Mouse (Mus musculus) lung, adult 18-20 months (tissue): ENCODE results near the gene Asb14.
"Not testable (repeated sequence)": the region's sequence is repeated elsewhere in the genome, so short reads cannot be mapped to it uniquely, and the experiment has no call there.

Experiments
- DNase-seq, 2 experiments: peaks; one replicate each; pipeline ENCODE4 v3.0.0; 2022; ENCODE audit warnings: mixed read lengths in 2 of 2

Gene Asb14

DNA sequence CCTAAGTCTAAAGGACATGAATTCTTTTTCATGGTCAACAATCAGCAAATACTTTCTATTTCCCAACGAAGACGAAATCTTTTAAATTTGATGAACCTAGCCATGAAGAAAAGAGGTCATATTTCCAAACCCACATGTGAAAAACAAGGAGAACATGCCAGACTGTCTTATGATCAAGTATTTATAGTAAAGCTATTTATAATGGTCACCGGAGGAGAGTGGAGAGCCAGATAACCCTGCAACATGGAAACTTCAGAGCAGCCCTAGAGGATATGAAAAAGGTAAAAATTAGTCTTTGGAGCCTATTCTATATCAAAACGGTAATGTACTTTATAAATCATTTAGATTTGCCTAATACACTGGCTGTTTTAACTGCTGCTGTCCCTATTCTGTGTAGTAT is at the start of gene Asb14:
Asb14 (plus strand) TSS at position 166 of the 400 bp plus-strand sequence.
- no peak for DNase-seq

DNA sequence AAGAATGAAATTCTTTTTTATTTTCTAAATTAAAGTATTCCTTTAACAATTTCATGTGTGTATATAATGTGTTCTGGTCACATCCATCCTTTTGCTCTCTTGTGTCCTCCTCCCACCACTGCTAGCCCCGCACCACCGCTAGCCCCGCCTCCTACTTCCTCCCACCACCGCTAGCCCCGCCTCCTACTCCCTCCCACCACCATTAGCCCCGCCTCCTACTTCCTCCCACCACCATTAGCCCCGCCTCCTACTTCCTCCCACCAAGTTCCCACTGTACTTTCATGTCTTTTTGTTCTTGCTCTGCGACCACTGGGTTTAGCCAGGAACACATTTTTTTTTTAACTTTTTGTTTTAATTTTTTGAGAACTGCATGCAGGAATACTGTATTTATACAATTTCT is 41.3 kb upstream of the Asb14 start:
- no peak for DNase-seq

- no peak for DNase-seq
Measured at GRCm38 (mm10) chr14:26854066-26854465, 40.3 kb upstream of the Asb14 start.

DNA sequence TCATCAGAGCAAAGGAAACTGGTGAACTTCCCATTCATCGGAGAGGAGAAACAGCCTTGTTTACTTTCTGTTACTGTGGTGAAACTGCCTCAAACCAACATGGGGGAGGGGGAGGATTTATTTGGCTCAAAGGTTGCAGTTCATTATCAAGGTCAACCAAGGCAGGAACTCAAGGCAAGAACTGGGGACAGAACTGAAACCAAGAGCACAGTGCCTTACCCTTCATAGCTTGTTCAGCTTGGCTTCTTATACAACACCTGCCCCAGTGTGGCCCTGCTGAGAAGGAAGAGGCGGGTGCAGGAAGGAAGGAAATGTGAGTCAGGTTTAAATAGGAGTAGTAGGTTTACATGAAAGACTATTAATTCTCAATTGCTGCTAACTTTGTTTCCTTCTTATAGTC is 36.0 kb upstream of the Asb14 start:
- peak; percentile 20 to 30 for DNase-seq

DNA sequence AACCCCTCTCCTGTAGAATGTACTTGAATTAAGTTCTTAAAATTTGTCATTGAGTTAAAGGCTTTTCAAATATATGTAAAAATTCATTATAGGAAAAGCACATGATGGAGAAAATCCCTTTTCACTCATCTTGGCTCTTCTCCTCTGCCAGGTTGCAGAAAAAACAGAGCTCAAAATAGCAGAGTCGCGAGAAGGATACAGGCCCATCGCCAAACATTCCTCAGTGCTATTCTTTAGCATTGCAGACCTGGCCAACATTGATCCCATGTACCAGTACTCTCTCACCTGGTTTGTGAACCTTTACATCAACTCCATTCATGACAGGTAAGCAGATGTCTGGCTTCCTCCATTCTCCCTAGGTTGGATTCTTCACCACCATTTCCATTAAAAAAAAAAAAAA is 35.3 kb upstream of the Asb14 start:
- no peak for DNase-seq

DNA sequence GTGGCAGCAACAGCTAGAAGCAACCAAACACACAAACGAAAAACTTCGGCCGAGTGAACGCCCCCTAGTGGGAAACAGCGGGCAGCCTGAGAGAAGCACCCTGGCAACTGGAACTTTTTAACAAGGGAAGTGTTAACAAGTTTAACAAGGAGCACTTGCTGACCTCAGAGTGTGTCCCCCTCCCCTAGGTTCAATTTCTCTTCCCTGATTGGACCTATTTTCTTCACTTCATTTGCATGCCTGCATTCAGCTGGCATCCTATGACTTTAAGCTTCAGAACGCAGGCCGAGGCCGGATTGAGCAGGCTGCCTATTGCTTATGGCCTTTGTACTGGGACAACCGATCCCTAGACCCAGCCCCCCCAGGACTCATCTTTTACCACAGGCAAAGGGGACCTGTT is 27.0 kb upstream of the Asb14 start:
- no peak for DNase-seq

DNA sequence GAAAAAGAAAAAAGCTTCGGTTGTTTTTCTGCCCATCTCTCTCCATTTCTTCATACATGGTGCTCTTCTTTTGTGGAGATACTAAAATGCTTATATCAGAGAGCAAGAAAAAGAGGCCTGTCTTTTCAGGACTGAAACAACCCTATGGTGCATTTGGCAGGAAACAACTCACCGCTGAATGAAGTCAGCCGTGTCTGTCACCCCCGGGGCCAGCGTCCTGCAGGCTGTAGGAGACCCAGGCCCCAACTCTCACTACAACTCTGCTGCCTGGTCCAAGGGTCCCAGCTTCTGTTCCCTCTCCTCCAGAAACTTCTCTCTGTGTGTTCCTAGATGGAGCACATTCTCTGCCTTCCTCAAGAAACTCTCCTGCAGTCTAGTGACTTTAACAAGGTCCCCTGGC is 26.1 kb upstream of the Asb14 start:
- DNase-seq: no peak

DNA sequence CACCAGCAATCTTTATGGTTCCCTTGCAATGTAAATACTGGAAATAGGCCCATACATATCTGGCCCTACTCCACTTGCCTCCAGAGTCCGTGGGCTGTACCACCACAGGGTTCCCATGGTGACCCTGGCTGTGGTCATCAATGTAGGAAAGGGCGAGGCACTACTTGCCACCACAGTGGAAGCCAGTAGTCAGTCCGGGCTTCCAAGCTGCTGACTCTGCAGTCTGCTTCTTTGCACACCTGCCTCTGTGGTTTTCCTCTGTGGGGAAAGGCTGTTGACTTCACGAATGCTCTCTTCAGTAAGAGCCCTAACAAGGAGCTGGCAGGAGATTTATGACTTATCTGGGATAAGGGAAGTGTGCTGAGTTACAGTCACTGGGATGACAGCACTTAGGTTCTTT is 15.6 kb upstream of the Asb14 start:
- peak in 1 of 2 experiments; percentile 1 for DNase-seq

DNA sequence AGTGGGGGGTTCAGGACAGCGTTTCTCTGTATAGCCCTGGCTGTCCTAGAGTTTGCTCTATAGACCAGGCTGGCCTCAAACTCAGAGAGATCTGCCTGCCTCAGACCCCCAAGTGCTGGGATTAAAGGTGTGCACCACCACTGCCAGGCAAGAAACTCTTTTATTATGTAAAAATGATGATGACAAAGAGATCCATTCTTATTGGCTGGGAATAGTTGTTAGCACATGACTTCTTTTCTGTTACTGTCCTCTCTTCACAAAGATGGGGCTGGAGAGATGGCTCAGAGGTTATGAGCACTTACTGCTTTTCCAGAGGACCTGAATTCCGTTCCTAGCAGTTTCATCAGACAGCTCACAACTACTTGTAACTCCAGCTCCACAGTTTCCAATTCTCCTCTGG is 14.4 kb upstream of the Asb14 start:
- no peak for DNase-seq

- no peak for DNase-seq
Measured at GRCm38 (mm10) chr14:26881700-26882099, 12.7 kb upstream of the Asb14 start.

DNA sequence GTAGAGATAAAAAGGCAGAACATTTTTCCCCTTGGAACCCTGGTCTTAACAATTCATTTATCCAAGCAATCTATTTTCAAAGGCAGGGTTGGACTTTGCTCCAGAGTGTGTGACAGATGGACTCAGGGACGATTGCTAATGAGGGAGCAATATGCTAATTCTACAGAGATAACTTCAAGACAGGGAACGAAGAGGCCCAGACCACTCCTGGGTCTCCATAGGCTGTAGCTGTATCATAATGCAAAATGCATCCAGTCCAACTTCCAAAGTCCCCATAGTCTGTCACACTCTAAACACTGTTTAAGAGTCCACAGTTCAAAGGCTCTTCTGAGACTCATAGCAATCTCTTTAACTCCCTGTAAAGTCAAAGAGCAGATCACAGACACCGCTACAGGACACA is 7.1 kb upstream of the Asb14 start:
- no peak for DNase-seq

DNA sequence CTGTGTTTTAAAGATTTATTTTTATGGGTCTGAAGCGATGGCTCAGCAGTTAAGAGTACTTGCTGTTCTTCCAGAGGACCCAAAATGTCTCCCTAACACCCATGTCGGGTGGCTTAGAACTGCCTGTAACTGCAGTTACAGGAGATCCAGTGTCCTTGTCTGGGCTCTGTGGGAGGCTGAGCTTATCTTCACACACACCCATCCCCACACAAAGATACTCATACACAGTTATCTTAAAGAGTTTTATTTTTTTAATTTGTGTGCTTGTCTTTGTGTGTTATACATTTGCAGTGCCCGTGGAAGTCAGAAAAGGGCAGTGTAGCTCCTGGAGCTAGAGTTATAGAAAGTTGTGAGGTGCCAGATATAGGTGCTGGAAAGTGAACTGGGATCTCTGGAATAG is 3.6 kb upstream of the Asb14 start:
- no peak for DNase-seq

DNA sequence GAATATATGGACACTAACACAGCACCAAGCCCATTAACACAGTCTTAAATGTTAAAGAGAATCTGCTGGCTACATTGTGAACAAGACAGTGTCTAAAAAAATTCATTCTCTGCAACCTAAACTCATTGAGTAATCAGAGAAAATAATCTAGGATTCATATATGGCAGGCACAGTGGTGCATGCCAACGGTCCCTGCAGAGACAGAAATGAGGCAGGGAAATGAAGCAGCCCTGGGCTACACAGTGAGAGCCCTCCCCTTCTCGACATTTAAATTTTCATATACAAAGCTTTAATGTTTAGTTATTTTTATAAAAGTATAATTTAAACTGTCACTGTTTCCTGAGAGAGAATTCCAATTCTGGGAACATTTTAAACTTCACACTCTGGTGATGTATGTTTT is 5.1 kb downstream of the Asb14 start:
- DNase-seq: no peak

- DNase-seq: no peak
Measured at GRCm38 (mm10) chr14:26900893-26901292, 6.5 kb downstream of the Asb14 start.

DNA sequence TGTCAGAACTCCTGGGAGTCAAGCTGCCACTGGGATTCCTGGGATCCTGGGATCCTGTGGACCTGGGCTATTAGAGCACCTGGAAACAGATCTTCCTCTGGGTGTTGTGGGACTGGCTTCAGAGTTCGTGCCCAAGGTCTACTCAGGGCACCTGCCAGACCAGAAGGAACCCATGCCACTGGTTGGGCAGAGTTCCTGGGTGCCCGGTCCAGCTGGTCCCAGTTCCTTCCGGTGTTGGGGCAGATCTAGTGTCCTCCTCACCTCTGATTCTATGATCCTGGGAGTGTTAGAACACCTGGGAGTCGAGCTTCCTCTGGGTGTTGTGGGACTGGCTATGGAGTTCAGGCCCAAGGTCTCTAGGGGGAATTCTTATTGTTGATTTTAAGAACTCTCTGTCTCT is 13.0 kb downstream of the Asb14 start:
- no peak for DNase-seq

DNA sequence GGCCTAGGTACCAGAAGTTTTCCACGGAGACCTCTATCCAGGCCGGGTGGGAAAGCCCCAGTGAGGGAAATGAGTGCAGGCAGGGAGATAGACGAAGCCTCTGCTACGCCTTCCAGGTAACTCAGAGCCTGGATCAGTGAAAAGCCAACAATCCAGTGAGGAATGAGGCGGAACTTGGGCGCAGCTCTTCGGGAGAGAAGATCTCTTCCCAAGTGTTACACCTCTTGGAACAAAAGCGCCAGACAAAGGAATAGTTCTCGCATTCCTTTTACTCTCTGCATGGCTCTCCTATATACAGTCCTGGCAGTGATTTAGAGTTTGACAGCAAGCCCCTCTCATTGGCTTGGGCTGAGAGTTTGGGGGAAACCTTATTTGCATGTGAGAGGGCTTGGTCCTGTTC is 16.1 kb downstream of the Asb14 start:
- not testable (repeated sequence) for DNase-seq

GRCm38 (mm10) chr14:26911201-26911600 is 16.8 kb downstream of the Asb14 start:
- DNase-seq: peak; percentile 6 to 40

- no peak for DNase-seq
Measured at GRCm38 (mm10) chr14:26911826-26912225, 17.5 kb downstream of the Asb14 start.

GRCm38 (mm10) chr14:26913681-26914268 is 19.4 kb downstream of the Asb14 start:
- no peak for DNase-seq

DNA sequence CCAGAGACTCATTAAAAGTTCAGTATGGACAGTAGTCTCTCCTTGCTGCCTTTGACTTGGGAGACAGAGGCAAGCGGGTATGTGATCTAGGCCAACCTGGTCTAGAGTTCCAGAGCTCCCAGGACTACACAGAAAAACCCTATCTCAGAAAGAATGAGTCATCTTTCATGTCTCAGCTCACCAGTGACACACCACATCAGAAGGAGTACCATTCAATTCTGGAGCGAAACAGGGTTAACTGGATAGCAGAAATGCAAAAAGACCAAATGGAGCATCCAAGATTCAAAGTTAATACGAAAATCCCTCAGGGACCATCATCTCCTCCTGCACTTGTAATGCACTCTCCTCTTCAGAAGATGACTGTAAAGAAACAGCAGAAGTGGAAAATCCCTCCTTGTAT is 25.0 kb downstream of the Asb14 start:
- no peak for DNase-seq

DNA sequence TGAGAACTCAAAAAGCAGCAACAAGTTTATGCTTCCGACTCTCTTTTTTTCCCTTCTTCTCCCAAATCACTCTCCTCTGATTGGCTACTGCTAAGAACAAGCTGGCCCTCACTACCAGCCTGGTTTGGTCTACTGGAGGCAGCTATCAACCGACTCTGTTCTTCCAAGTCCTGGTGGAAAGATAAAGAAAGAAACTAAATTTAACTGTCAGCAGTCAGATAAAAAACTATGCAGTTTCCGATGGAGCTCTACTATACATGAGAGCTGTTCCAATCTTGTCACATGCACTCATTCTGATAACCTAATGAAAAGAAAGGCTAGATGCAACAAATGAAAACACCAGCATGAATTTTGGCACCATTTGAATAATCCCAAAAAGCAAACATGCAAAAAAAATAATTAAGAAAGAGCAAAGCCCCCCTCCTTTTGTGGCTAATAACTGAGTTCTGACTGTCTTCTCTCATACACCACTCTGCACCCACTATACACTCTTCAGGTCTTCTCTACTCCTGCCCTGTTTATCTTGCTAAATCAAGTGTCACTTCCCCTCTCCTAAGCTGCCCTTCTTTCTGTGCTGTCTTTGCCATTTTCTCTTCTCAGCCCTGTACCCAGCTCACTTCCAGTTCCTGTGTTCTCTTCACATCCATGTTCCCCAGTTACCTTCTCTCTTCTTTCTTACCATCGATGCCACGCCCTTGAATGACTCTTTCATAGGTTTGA is 29.5 kb downstream of the Asb14 start:
- DNase-seq: no peak

GRCm38 (mm10) chr14:26934891-26935290 is 40.5 kb downstream of the Asb14 start:
- no peak for DNase-seq

- no peak for DNase-seq
Measured at GRCm38 (mm10) chr14:26935558-26935957, 41.2 kb downstream of the Asb14 start.

GRCm38 (mm10) chr14:26956139-26956538 is 61.8 kb downstream of the Asb14 start:
- not testable (repeated sequence) for DNase-seq

GRCm38 (mm10) chr14:26960518-26960917 is 66.2 kb downstream of the Asb14 start:
- no peak for DNase-seq
